Mouse (Mus musculus) liver, adult (tissue): ENCODE measurements at regions not wholly inside any gene's neighbourhood (a gene's known extent, or its start where the extent isn't known, plus 50 kb on each side); places are given as distances from the start of the nearest gene placed in this dataset.

Source experiments
- GATA4 ChIP-seq: IDR thresholded peaks from 2 replicates; pipeline ENCODE4 v1.6.1; 2014; ENCODE audit warnings: mild to moderate bottlenecking, low read length; ENCODE audit not compliant: insufficient replicate concordance

GRCm38 (mm10) chr10:45763160-45763955 lies 185.7 kb downstream of the Hace1 start:
- no peak for TF ChIP-seq GATA4

GRCm38 (mm10) chr10:45779720-45780119 lies 202.1 kb downstream of the Hace1 start:
- no peak for TF ChIP-seq GATA4

DNA sequence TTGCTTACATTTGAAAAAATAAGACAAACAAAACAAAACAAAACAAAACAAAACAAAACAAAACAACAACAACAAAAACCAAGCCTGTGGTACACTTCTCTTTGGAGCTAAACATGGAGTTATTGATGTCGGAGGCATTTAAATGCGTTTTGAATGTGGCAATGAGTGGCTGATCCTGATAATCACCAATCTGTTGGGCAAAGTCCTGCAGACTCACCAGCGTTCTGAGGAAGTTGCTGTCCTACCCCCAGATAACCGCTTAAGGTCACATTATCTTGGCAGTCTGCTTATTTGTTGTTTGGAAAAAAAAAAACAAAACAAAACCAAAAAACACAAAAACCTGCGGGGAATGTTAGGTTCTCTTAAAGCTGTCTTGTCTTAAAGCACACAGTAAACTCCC lies 205.4 kb downstream of the Hace1 start:
- peak; percentile 35; the same call in 1 of the 2 replicates for TF ChIP-seq GATA4

DNA sequence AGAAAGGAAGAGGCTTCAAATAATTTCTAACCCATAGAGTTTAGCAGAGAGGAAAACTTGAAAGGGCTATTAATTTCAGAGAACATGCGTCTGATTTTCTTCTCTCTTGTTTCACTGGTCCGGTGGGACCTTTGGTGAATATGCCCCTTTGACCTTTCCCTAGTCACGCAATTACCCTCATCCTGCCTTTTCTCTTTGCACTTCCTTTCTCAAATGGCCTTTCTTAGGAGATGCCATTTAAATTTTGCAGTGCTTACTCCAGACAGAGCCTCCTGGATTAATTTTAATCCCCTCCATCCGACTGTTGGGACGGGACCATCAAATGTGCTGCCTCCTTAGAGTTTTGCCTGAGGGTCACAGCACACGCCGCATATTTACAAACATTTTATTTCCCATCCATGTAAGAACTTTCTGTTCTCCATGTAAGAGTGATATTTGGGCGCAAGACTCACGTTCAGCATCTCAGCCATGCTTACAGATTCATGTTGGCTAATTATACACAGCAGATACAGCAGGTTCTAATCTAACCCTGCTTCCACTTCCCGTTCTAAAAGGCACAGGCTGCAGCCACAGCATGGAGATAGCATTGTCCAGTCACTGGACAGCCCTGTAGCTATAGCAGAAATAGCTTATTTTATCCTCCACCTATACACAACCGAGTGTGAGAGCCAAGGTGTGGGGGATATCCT lies 206.0 kb downstream of the Hace1 start:
- TF ChIP-seq GATA4: 0 out of 2 replicates have a peak, but pooled peaks have one; percentile 43

GRCm38 (mm10) chr10:45784150-45784479 lies 206.5 kb downstream of the Hace1 start:
- TF ChIP-seq GATA4: no peak

DNA sequence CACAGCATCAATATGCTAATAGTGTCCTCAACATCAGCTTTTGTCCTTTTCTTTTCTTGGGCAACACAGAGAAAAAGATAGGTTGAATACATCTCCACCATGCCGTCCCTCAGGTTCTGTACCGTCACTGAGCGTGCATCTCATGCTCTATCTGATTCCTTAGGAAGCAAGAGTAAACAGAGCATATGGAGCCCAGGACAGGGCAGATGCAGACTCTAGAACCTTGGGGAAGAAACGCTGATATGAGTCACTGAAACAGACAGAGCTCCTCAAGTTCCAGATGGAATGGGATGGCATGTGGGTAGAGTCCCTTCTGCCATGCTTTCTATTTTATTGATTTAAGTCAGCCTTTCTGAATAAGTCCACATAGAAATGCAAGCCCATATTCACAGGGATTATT lies 206.9 kb downstream of the Hace1 start:
- TF ChIP-seq GATA4: no peak

GRCm38 (mm10) chr10:45788356-45788755 lies 210.7 kb downstream of the Hace1 start:
- no peak for TF ChIP-seq GATA4

- TF ChIP-seq GATA4: no peak
Measured at GRCm38 (mm10) chr10:45795582-45795981, 218.0 kb downstream of the Hace1 start.

- TF ChIP-seq GATA4: no peak
Measured at GRCm38 (mm10) chr10:45800070-45800851, 222.6 kb downstream of the Hace1 start.

GRCm38 (mm10) chr10:45801463-45801862 lies 223.8 kb downstream of the Hace1 start:
- TF ChIP-seq GATA4: no peak

- no peak for TF ChIP-seq GATA4
Measured at GRCm38 (mm10) chr10:45806984-45807827, 229.6 kb downstream of the Hace1 start.

DNA sequence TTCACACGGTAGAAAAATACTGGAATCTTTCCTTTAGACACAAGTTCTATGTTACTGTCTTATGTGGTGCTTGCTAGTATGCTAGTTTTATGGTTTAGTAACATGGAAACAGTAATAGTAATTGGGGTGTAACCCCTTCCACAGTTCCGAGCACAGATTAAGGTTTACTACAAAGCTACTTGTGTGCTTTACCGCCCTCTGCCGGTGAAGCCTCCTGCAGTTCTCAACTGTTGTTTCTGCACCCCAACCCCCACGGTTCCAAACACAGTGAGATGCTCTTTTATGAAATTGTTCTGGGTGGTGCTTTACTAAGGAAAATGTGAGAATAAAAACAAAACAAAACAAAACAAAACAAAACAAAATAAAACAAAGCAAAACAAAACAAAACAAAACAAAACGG lies 234.3 kb downstream of the Hace1 start:
- TF ChIP-seq GATA4: no peak

GRCm38 (mm10) chr10:45813804-45814203 lies 236.2 kb downstream of the Hace1 start:
- TF ChIP-seq GATA4: no peak

DNA sequence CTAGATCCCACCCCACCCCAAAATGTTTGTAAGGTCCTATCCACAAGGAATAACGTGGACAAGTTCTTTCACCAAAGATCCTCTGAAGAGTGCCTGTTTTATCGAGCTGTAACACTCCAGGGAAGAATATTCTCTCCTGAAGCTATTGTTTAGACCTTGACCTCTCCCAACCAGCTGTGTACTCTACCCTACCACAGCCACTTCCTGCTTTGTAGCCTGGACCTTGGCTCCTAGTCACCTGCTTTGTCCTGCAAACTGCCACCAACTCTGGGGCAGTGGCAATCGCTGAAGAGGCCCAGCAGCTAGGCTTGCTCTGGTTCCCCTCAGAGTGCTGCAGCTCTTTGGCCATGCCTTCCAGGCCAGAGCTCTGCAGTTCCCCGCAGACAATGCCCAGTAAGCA lies 239.1 kb downstream of the Hace1 start:
- TF ChIP-seq GATA4: no peak
